Mouse (Mus musculus): ENCODE data around the gene Abhd17a.

GRCm38 (mm10) chr10:80583047-80583446 is 7.1 kb downstream of the Abhd17a start:
- TF ChIP-seq CTCF (conservative IDR thresholded peaks at IDR 0.05; ENCODE audit: insufficient read depth, insufficient read length, low read depth, low read length) (no peak), POLR2A (IDR thresholded peaks at IDR 0.05; ENCODE audit: low read depth, low read length) (no peak)

All from kidney, adult 2 months (tissue).